Mouse (Mus musculus) lung, postnatal 0 days (tissue): Measurements from ENCODE around the gene Tmigd3. TPM values are rescaled to one million over a fixed set of nuclear protein-coding genes. Genes with fewer than 3 reads are reported as not detected.

Experiments
- ATAC-seq: fragments of 200-750 bp; cut with Nextera tagmentation; 2 replicates; pipeline ENCODE4 v1.8.0; 2017; ENCODE audit warnings: moderate library complexity
- DNase-seq: peaks from one replicate; pipeline ENCODE4 v3.0.0-alpha.2; 2016; ENCODE audit warnings: low spot score
- H3K27ac ChIP-seq: fragments of 300-500 bp; sonication (generic); 2 replicates; pipeline ENCODE4 v1.5.1; 2014; ENCODE audit warnings: antibody characterized with exemption, mild to moderate bottlenecking, low read length, mixed read lengths
- H3K27me3 ChIP-seq: fragments of 300-500 bp; sonication (generic); replicated peaks from 2 replicates; pipeline ENCODE4 v1.6.1; 2014; ENCODE audit warnings: low read length, mixed read lengths; ENCODE audit not compliant: insufficient read depth
- H3K36me3 ChIP-seq: fragments of 300-500 bp; sonication (generic); 2 replicates; pipeline ENCODE4 v1.6.1; 2014; ENCODE audit warnings: low read length, mixed read lengths; ENCODE audit not compliant: insufficient read depth
- H3K4me1 ChIP-seq: fragments of 300-500 bp; sonication (generic); 2 replicates; pipeline ENCODE4 v1.6.1; 2014; ENCODE audit warnings: antibody characterized with exemption, low read depth, low read length, mixed read lengths; ENCODE audit not compliant: insufficient read depth
- H3K4me2 ChIP-seq: fragments of 300-500 bp; sonication (generic); replicated peaks from 2 replicates; pipeline ENCODE4 v1.6.1; 2014; ENCODE audit warnings: low read depth, mild to moderate bottlenecking, low read length, moderate library complexity, mixed read lengths
- H3K4me3 ChIP-seq: fragments of 300-500 bp; sonication (generic); 2 replicates; pipeline ENCODE4 v1.5.1; 2014; ENCODE audit warnings: low read depth, low read length
- H3K9ac ChIP-seq: fragments of 300-500 bp; sonication (generic); replicated peaks from 2 replicates; pipeline ENCODE4 v1.6.1; 2014; ENCODE audit warnings: low read depth, mild to moderate bottlenecking
- H3K9me3 ChIP-seq: fragments of 300-500 bp; sonication (generic); 2 replicates; pipeline ENCODE4 v1.6.1; 2016; ENCODE audit warnings: low read length, mixed read lengths
- CTCF ChIP-seq: IDR thresholded peaks from 2 replicates; pipeline ENCODE4 v1.5.1; 2016; ENCODE audit warnings: antibody characterized with exemption, mild to moderate bottlenecking
- EP300 ChIP-seq: IDR thresholded peaks from 2 replicates; pipeline ENCODE4 v1.6.1; 2016; ENCODE audit warnings: antibody characterized with exemption, mild to moderate bottlenecking, control low read depth
- WGBS: fragments of 180-500 bp; shearing (Covaris S2); extraction: QIAGEN DNeasy Blood & Tissue Kit; methylation state at CpG from one replicate; pipeline ENCODE4 v1.1.7; 2014; 5-methylcytosine and 5-hydroxymethylcytosine counted together
- polyA plus RNA-seq: library from polyadenylated mRNA; unstranded; fragments of >200 nt; fragmentation: Nextera tagmentation; extraction: Ambion mirVana; gene quantifications from 2 replicates; pipeline ENCODE4 v1.2.1, GENCODE M21; 2015

Gene Tmigd3
- polyA plus RNA-seq, 1 experiment from 2014 or later = 1.5 TPM

DNA sequence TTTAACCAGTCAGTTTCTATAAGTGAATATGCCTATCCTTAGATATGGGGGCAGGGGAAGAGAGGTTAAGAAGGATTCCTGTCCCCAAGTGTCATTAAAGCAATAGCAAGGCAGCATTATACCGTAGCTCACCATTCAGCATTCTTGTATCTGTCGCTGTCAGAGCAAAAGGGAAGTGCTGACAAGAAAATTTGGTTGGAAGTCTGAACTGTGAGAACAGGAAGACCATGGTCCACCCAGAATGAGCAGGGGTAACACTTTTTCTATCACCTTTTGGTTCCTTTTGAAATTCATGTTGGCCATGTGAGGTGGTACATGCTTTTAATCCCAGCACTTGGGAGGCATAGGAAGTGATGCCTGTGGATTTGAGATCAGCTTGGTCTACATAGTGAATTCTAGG, 60.4 kb downstream of the Tmigd3 start:
- Histone ChIP-seq H3K27me3 (no peaks in the 10 kb centered on the region), H3K27ac (no peak overlapping the region), H3K36me3 (no peaks in the 10 kb centered on the region), H3K9me3 (no peaks in the 10 kb centered on the region), H3K4me2 (0 out of 2 replicates have a peak overlapping the region, but pooled peaks have one; percentile 1), H3K4me1 (peaks cover 5% of the 10 kb centered on the region; the same call in 1 of the 2 replicates), H3K9ac (no peak overlapping the region), H3K4me3 (no peak overlapping the region)
- ATAC-seq (no peak), DNase-seq (no peak)
- 75% methylated on average over 2 of the region's 2 CpGs for WGBS
- TF ChIP-seq CTCF = no peak
- TF ChIP-seq EP300 = no peak

DNA sequence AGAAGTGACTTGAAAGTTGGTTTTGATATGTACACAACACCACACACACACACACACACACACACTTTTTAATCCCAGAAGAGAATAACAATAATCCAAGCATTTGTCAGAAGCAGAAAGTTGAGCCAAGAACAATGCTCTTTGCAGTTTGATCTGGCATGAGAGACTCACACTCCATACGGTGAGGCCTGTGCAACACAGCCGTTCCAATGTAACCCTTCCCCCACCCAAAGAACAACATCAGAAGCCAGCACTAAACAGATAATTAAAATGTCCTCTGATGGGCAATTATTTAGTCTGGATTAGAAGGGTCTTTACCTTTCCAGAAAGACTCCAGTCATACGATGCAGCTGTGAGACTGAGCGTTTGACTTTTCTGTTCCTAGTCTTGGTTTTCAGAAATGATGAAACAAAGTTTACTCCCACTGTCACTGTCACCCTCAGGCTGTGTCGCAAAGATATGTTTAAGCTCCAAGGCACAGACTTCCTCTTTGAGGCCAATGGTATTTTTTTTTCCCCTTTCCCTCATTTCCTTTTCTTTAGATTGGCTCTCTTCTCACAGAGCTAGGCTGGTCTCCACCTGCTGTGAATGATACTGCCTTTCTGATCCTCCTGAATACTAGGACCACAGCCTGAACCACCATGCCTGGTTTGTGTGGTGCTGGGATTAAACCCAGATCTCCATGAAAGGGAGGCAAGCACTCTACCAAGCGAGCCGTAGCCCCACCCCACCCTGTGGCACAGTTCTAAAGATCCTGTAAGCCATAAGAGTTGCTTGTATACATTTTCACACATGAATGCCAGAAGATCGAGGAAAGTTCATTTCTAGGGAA, 61.8 kb downstream of the Tmigd3 start, which contains the start of gene I830077J02Rik:
TSS of gene I830077J02Rik (minus strand) at position 425 of the 832 bp plus-strand sequence.
- ATAC-seq (peak; percentile 44; the same call in 1 of the 2 replicates), DNase-seq (peak; percentile 52)
- no peak within 1 kb of the TSS for H3K9ac ChIP-seq
- no peak for TF ChIP-seq EP300
- H3K4me1 ChIP-seq = peaks cover 5% of the 10 kb centered on the region; the same call in 1 of the 2 replicates
- no peak within 1 kb of the TSS for H3K4me3 ChIP-seq
- H3K4me2 ChIP-seq = no peak within 1 kb of the TSS
- H3K9me3 ChIP-seq = no peaks in the 10 kb centered on the region
- H3K27me3 ChIP-seq = no peaks in the 10 kb centered on the region
- H3K27ac ChIP-seq = no peak within 1 kb of the TSS
- H3K36me3 ChIP-seq = no peaks in the 10 kb centered on the region
- WGBS = 55% methylated on average over 8 of the region's 8 CpGs

DNA sequence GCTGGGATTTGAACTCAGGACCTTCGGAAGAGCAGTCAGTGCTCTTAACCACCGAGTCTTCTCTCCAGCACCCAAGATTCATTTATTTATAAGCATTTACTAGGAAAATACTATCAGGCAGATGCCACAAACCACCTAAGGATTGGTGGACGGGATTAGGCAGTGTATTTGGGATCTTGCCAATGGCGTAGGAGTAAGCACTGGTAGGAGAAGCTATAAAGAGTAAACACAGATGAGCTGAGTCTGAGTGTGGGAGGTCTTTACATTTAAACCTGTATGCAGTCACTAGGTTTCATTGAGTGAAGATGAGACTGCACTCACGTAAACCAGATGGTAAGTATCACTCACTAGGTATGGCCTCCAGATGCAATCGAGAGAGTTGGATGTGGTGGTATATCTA, 63.2 kb downstream of the Tmigd3 start:
- Histone ChIP-seq H3K4me2 (no peak overlapping the region), H3K4me3 (no peak overlapping the region), H3K36me3 (no peaks in the 10 kb centered on the region), H3K27me3 (no peaks in the 10 kb centered on the region), H3K27ac (no peak overlapping the region), H3K9me3 (no peaks in the 10 kb centered on the region), H3K9ac (no peak overlapping the region), H3K4me1 (peaks cover 5% of the 10 kb centered on the region; the same call in 1 of the 2 replicates)
- DNase-seq (no peak), ATAC-seq (no peak)
- no peak for TF ChIP-seq CTCF
- no peak for TF ChIP-seq EP300
- WGBS = 88% methylated on average over 6 of the region's 6 CpGs

DNA sequence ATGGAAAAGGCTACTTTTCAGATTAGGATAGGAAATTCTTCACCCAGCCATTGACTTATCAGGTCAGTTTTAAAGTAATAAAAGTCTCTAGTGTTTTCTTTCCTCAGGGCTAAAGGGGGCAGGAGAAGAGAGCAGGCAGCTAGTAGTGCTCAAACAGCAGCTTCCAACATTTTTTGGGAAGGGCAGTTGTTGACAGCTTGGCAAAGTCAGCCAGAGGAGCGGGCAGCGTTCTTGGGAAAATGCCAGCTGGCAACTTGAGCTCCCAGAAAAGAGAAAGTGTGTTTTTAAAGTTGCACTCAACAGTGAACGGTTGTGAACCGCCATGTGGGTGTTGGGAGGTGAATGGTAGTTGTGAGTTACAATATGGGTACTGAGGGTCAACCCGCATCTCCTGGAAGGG, 64.3 kb downstream of the Tmigd3 start:
- peak overlapping the region; percentile 26; the same call in 1 of the 2 replicates for H3K27ac ChIP-seq

DNA sequence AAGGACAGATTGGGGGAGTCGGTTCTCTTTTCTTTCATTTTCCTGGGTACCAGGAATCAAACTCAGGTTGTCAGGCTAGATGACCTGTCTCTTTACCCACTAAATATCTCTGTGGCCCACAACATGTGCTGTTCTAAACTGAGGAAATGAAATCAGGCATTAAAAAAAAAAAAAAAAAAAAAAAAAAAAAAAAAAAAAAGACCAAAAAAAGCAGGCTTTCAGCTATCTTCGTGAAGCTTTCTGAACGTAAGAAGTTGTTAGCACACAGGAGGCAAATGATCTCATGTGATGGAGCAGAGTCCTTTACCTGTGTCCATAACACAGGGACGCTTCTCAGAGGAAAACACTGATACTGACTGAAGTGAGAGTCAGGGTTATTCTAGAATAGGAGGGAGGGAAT, 65.4 kb downstream of the Tmigd3 start:
- Histone ChIP-seq H3K4me1 (peaks cover 5% of the 10 kb centered on the region; the same call in 1 of the 2 replicates), H3K4me2 (no peak overlapping the region), H3K27me3 (no peaks in the 10 kb centered on the region), H3K9me3 (no peaks in the 10 kb centered on the region), H3K36me3 (peaks cover 5% of the 10 kb centered on the region; the same call in 1 of the 2 replicates), H3K27ac (no peak overlapping the region), H3K9ac (no peak overlapping the region), H3K4me3 (no peak overlapping the region)
- ATAC-seq (no peak), DNase-seq (no peak)
- no peak for TF ChIP-seq CTCF
- no peak for TF ChIP-seq EP300
- 76% methylated on average over 4 of the region's 4 CpGs for WGBS

More for the DNA sequence above, 64.3 kb downstream of the Tmigd3 start:
- ATAC-seq (peak; percentile 59), DNase-seq (peak; percentile 64)
- Histone ChIP-seq H3K36me3 (no peaks in the 10 kb centered on the region), H3K9ac (no peak overlapping the region), H3K4me3 (no peak overlapping the region), H3K9me3 (no peaks in the 10 kb centered on the region), H3K4me2 (no peak overlapping the region), H3K27me3 (no peaks in the 10 kb centered on the region), H3K4me1 (peaks cover 5% of the 10 kb centered on the region; the same call in 1 of the 2 replicates)
- WGBS = 38% methylated on average over 5 of the region's 5 CpGs
- TF ChIP-seq CTCF (no peak), EP300 (no peak)

DNA sequence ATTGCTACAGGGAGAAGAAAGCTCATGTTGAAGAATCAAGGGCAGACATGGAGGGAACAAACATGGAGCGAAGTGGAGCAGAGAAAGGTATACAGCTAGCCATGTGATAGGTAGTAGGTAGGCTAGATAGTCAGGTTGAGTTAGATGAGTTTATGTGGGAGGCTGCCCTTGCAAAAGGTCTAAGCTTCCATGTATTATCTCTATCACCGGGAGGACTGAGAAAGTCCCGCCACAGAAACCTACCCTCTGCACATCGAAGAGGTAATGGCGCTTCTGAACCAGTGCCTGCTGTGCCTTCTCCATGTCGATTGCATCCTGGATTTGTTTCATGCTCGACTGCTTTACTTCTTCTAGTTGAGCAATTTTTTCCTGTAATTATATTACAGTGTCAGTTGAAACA, 80.6 kb downstream of the Tmigd3 start:
- WGBS = 93% methylated on average over 7 of the region's 7 CpGs
- H3K27me3 ChIP-seq = no peaks in the 10 kb centered on the region
- no peak for TF ChIP-seq EP300
- no peak for TF ChIP-seq CTCF

More for the DNA sequence above, 80.6 kb downstream of the Tmigd3 start:
- no peak for DNase-seq
- no peak overlapping the region for H3K9ac ChIP-seq
- H3K9me3 ChIP-seq = no peaks in the 10 kb centered on the region
- no peaks in the 10 kb centered on the region for H3K4me1 ChIP-seq
- H3K4me3 ChIP-seq = no peak overlapping the region
- no peak overlapping the region for H3K4me2 ChIP-seq
- no peak for ATAC-seq
- no peak overlapping the region for H3K27ac ChIP-seq
- peaks cover 23% of the 10 kb centered on the region; the same call in 1 of the 2 replicates for H3K36me3 ChIP-seq
